Mouse (Mus musculus): ENCODE results near the gene Cyp4v3.

DNA sequence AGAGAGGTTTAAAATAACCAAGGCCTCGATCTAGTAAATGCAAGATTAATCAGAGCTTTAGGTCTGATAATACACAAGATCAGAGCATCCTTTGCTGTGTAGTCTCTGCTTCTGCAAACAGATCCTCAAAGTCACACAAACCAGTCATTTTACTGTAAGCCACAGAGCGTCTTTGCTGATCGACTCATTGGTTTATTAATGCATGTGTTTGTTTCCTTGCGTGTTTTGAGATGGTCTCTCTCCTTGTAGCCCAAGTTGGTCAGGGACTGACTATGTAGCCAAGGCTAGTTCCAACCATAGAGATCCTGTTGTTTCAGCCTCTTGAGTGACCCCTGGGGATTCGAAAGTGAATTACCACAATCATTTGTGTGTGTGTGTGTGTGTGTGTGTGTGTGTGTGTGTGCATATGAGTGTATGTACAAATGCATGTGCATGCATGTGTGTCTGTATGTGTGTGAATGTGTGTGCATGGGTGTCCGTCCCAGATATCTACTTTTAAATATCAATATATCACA is 26.1 kb upstream of the Cyp4v3 start:
- no peak for TF ChIP-seq POLR2A (IDR thresholded peaks at IDR 0.05; ENCODE audit: low read depth, low read length)
- no peak for TF ChIP-seq CTCF (conservative IDR thresholded peaks at IDR 0.05; ENCODE audit: insufficient read depth, insufficient read length, low read depth, low read length)

Data from kidney, adult 2 months (tissue).